Mouse (Mus musculus) liver, embryonic 12.5 days (tissue): Measurements from ENCODE around the gene Bmpr1b. TPM values are rescaled to one million over a fixed set of nuclear protein-coding genes. Genes with fewer than 3 reads are reported as not detected.
"Not testable (repeated sequence)": the region's sequence is repeated elsewhere in the genome, so short reads cannot be mapped to it uniquely, and the experiment has no call there.

Source experiments
- ATAC-seq: fragments of 200-750 bp; cut with Nextera tagmentation; 2 replicates; pipeline ENCODE4 v1.8.0; 2017; ENCODE audit warnings: moderate number of reproducible peaks, mild to moderate bottlenecking, moderate library complexity
- H3K27ac ChIP-seq: fragments of 300-500 bp; sonication (generic); 2 replicates; pipeline ENCODE4 v1.5.1; 2016; ENCODE audit warnings: mild to moderate bottlenecking
- H3K27me3 ChIP-seq: fragments of 300-500 bp; sonication (generic); replicated peaks from 2 replicates; pipeline ENCODE4 v1.6.1; 2016; ENCODE audit warnings: mild to moderate bottlenecking, moderate library complexity
- H3K36me3 ChIP-seq: fragments of 300-500 bp; sonication (generic); 2 replicates; pipeline ENCODE4 v1.6.1; 2016; ENCODE audit warnings: mild to moderate bottlenecking, moderate library complexity
- H3K4me1 ChIP-seq: fragments of 300-500 bp; sonication (generic); 2 replicates; pipeline ENCODE4 v1.6.1; 2016
- H3K4me2 ChIP-seq: fragments of 300-500 bp; sonication (generic); 2 replicates; pipeline ENCODE4 v1.6.1; 2016; ENCODE audit warnings: mild to moderate bottlenecking, moderate library complexity
- H3K4me3 ChIP-seq: fragments of 300-500 bp; sonication (generic); 2 replicates; pipeline ENCODE4 v1.5.1; 2016; ENCODE audit warnings: mild to moderate bottlenecking, moderate library complexity
- H3K9ac ChIP-seq: fragments of 300-500 bp; sonication (generic); 2 replicates; pipeline ENCODE4 v1.6.1; 2016; ENCODE audit warnings: mild to moderate bottlenecking, moderate library complexity
- H3K9me3 ChIP-seq: fragments of 300-500 bp; sonication (generic); replicated peaks from 2 replicates; pipeline ENCODE4 v1.6.1; 2016; ENCODE audit warnings: mild to moderate bottlenecking, moderate library complexity
- WGBS: fragments of 180-500 bp; shearing (Covaris S2); methylation state at CpG from one replicate; pipeline ENCODE4 v1.1.7; 2016; ENCODE audit not compliant: insufficient replicate concordance; 5-methylcytosine and 5-hydroxymethylcytosine counted together
- polyA plus RNA-seq: library from polyadenylated mRNA; unstranded; fragments of >200 nt; fragmentation: Nextera tagmentation; extraction: Ambion mirVana; gene quantifications from 2 replicates; pipeline ENCODE4 v1.2.1, GENCODE M21; 2016

Gene Bmpr1b
- polyA plus RNA-seq = 0.43 and 0.45 TPM in 2 replicates

DNA sequence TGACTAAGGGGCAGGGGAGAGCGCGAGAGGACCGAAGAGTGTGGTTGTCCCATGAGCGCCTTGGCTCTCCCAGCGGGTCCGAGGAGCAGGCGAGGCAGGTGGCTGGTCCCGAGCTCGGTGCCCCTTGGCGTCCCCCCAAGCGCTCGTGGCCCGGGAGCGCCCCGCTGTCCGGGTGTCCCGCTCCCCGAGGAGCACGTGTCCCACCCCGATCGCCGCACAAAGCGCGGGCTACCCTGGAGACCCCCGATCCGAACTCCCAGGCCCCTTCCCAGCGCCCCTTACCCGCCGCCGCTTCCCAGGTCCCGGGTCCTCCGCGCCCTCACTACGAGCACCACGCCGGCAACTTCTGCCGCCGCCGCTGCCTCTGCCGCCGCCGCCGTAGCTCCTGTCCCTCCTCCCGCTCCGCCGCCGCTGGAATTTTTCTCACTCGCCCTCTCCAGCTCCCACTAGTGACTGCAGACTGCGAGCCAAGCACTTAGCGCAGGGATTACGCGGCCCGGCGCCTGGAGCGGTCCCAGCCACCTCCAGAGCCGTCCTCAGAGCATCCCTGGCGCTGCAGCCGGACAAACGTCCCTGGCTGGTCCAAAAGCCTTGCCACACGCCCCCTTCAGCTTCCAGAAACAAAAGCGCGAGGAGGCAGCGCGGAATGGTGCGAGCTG lies at the start of gene Bmpr1b:
Bmpr1b (minus strand) TSS at position 563 of the 659 bp plus-strand sequence.
- Histone ChIP-seq H3K27me3 (peaks cover 50% of the 10 kb centered on the region), H3K4me1 (no peaks in the 10 kb centered on the region), H3K9me3 (no peaks in the 10 kb centered on the region), H3K27ac (no peak within 1 kb of the TSS), H3K4me2 (peak within 1 kb of the TSS; percentile 67), H3K9ac (no peak within 1 kb of the TSS), H3K36me3 (no peaks in the 10 kb centered on the region), H3K4me3 (peak within 1 kb of the TSS; percentile 43)
- WGBS = 3% methylated on average over 47 of the region's 65 CpGs
- peak; percentile 30; the same call in 1 of the 2 replicates for ATAC-seq

DNA sequence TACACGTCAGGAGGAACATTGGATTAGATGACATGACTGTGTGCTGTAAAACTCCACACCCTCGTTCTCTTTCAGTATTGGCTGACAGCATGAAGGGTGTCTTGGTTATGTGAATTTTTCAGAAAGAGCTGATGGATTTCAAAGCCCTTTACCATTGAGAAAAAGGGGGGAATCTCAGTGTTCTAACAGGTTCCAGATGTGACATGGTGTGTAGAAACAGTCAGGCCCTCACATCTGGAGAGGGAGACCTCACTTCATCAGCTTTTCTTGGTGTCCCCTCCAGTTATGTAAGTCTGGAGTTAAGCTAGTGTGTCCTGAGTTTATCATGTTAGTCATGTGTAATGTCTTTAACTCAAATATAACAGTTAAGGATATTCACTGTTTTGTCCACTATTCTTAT lies 43.6 kb upstream of the Bmpr1b start:
- Histone ChIP-seq H3K27ac (no peak overlapping the region), H3K9ac (no peak overlapping the region), H3K9me3 (no peaks in the 10 kb centered on the region), H3K4me1 (no peaks in the 10 kb centered on the region), H3K27me3 (no peaks in the 10 kb centered on the region), H3K36me3 (no peaks in the 10 kb centered on the region), H3K4me2 (no peak overlapping the region), H3K4me3 (no peak overlapping the region)
- WGBS = 59% methylated on average over 2 of the region's 2 CpGs
- no peak for ATAC-seq

DNA sequence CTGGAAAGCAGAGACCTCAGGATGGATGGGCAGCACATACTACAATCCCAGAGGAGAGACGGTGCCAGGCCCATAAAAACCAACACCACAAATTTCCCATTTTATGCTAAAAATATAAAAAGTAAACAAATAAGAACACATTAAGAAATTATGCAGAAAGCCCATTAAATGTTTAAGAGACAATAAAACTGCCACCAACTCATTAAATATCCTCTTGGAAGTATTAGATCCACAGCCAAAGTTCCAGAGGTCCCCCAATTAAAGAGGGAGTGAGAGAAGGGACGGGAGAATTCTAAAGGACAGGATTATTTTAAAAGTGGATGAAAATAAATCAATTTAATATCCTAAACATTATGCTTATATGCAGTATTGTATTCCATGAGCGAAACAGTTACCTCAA lies 43.0 kb upstream of the Bmpr1b start:
- WGBS = 47% methylated on average over 3 of the region's 3 CpGs
- Histone ChIP-seq H3K27ac (no peak overlapping the region), H3K27me3 (no peaks in the 10 kb centered on the region), H3K9me3 (no peaks in the 10 kb centered on the region), H3K36me3 (no peaks in the 10 kb centered on the region), H3K4me3 (no peak overlapping the region), H3K4me2 (no peak overlapping the region), H3K9ac (no peak overlapping the region), H3K4me1 (no peaks in the 10 kb centered on the region)
- no peak for ATAC-seq

DNA sequence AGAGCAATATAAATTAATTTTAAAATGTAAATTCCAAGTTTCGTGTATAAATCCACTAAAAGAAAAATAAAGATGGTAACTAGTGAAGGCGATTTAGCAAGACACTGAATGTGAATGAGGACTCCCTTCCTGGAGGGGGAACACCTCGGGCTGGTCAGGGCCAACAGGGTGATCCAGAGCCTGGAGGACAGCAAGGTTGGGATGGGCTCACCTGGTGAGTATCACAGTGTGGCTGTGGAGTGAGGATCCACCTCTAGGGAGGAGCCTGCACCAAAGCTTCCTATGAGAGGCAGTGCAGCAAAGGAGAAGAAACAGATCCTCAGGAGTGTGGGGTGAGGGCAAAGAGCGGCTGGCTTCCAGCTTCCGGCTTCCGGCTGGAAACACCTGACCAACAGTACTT lies 40.8 kb upstream of the Bmpr1b start:
- no peaks in the 10 kb centered on the region for H3K4me1 ChIP-seq
- no peaks in the 10 kb centered on the region for H3K27me3 ChIP-seq
- WGBS = 63% methylated on average over 6 of the region's 6 CpGs
- H3K9ac ChIP-seq = no peak overlapping the region
- H3K4me3 ChIP-seq = no peak overlapping the region
- H3K4me2 ChIP-seq = no peak overlapping the region
- no peak overlapping the region for H3K27ac ChIP-seq
- H3K36me3 ChIP-seq = no peaks in the 10 kb centered on the region
- no peaks in the 10 kb centered on the region for H3K9me3 ChIP-seq
- no peak for ATAC-seq

DNA sequence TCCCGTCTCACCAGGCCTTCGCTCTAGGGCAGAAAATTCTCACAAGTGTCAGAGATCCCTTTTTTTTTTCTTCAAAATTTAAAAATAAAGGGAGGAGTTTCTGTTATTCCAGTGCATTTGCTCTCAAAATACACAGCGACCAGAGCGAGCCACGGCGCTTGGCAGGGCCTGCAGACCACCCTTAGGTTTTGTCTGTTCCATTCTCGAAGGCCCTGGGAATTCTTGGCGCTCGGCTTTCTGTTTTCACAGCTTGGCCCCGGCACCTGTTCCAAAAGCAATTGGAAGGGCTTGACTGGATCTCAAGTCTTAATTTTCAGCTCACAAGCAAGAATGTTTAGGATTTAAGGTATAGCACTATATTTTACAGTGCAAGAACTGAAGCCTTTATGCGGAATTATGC lies 39.8 kb upstream of the Bmpr1b start:
- 78% methylated on average over 11 of the region's 11 CpGs for WGBS
- no peak for ATAC-seq
- H3K36me3 ChIP-seq = no peaks in the 10 kb centered on the region
- H3K4me1 ChIP-seq = no peaks in the 10 kb centered on the region
- H3K9ac ChIP-seq = no peak overlapping the region
- no peak overlapping the region for H3K4me3 ChIP-seq
- no peaks in the 10 kb centered on the region for H3K9me3 ChIP-seq
- no peaks in the 10 kb centered on the region for H3K27me3 ChIP-seq
- no peak overlapping the region for H3K27ac ChIP-seq
- no peak overlapping the region for H3K4me2 ChIP-seq

DNA sequence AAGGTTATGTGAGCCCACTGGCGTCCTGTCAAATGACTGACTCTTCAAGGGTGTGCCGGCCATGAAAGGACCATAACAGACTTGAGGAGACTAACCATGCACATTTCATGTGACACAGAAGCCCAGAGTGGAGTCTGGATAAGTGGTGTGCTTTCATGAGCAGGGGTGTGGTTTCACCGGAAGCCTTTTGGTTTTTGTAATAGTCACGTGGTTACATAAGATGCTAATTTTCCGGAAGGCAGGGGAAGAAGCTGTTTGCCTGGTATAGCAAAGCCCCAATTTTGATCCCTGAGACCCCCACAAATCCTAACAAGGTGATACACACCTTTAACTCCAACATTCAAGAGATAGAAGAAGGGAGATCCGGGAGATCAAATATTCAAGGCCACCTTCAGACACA lies 38.3 kb upstream of the Bmpr1b start:
- H3K27ac ChIP-seq = no peak overlapping the region
- no peaks in the 10 kb centered on the region for H3K4me1 ChIP-seq
- H3K4me2 ChIP-seq = no peak overlapping the region
- no peak overlapping the region for H3K4me3 ChIP-seq
- H3K9ac ChIP-seq = no peak overlapping the region
- no peaks in the 10 kb centered on the region for H3K9me3 ChIP-seq
- no peaks in the 10 kb centered on the region for H3K36me3 ChIP-seq
- ATAC-seq = no peak
- 72% methylated on average over 6 of the region's 6 CpGs for WGBS
- H3K27me3 ChIP-seq = no peaks in the 10 kb centered on the region

DNA sequence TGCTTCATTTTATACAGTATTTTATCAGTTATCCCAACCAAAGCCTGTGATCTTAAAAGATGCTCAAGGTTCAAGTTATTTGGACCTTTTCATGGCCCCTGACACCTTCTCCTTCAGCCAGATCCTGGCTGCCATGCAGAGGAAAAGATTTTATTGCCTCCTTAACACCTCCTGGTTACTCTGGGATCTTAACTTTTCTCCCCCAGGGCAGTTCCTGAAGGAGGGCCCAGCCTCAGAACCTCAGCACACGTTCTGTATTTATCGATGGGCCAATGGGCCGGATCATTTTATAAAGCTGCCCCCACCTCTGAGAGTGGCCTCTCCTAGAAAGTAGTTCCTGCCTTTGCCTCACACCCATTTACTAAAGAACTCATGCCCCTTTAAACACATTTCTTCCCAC lies 37.1 kb upstream of the Bmpr1b start:
- WGBS = 75% methylated on average over 3 of the region's 3 CpGs
- H3K4me2 ChIP-seq = no peak overlapping the region

DNA sequence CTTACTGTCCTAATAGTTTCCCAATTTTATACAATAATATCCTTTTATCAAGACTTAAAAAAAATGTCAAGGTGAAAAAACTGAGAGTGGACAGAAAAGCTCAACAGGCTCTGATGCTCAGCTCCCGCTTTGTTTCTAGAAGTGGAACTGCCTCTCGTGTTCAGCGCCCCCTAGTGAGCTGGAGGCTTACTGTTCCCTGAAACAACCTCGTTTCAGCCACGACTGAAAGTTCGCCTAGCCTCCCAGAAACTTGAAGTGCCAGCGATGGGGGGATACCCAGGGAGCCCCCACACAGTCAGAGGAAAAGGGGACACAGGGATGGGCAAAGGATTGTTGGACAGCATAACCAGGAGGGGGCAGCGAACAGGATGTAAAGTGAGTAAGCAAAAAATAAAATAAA lies 26.9 kb upstream of the Bmpr1b start:
- Histone ChIP-seq H3K4me2 (no peak overlapping the region), H3K36me3 (no peaks in the 10 kb centered on the region), H3K27ac (no peak overlapping the region), H3K9me3 (peaks cover 5% of the 10 kb centered on the region), H3K4me1 (no peaks in the 10 kb centered on the region), H3K4me3 (no peak overlapping the region), H3K27me3 (no peaks in the 10 kb centered on the region), H3K9ac (no peak overlapping the region)
- no peak for ATAC-seq
- WGBS = 73% methylated on average over 8 of the region's 8 CpGs

More for the DNA sequence above, 37.1 kb upstream of the Bmpr1b start:
- Histone ChIP-seq H3K4me1 (no peaks in the 10 kb centered on the region), H3K4me3 (no peak overlapping the region), H3K27ac (no peak overlapping the region), H3K27me3 (no peaks in the 10 kb centered on the region), H3K36me3 (no peaks in the 10 kb centered on the region), H3K9ac (no peak overlapping the region), H3K9me3 (no peaks in the 10 kb centered on the region)
- no peak for ATAC-seq

DNA sequence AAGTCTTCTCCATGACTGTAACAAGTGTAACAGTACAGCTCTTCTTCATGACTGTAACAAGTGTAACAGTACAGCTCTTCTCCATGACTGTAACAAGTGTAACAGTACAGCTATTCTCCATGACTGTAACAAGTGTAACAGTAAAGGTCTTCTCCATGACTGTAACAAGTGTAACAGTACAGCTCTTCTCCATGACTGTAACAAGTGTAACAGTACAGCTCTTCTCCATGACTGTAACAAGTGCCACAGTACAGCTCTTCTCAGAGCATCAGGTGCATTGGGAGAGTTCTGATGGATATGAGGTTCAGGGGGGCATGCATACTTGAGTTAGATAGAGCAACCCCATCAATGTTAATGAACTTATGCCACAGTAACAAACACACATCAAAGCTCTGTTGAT lies 22.4 kb upstream of the Bmpr1b start:
- ATAC-seq, H3K9ac ChIP-seq, H3K4me2 ChIP-seq, H3K27me3 ChIP-seq, H3K4me3 ChIP-seq, H3K4me1 ChIP-seq, H3K36me3 ChIP-seq, H3K27ac ChIP-seq, H3K9me3 ChIP-seq: not testable (repeated sequence)

DNA sequence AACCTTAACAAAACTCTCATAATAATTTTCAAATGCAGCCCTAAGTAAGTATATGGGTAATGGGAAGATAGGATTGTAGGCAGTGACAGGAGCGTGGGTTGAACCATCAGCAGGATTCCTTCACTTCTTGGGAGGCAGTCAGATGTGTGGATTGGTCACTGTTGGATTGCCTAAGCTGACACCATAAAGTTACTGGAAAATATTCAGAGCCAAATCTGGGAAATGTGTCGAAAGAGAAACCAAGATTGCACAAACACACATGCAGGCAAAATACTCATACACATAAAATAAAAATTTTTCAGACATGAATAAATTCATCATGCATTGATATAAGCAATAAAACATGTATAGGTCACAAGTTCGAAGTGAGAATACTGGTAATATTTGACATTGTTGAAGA lies 17.3 kb upstream of the Bmpr1b start:
- Histone ChIP-seq H3K9me3 (peaks cover 2% of the 10 kb centered on the region), H3K4me2 (no peak overlapping the region), H3K27ac (no peak overlapping the region), H3K4me3 (no peak overlapping the region), H3K4me1 (no peaks in the 10 kb centered on the region), H3K9ac (no peak overlapping the region), H3K27me3 (no peaks in the 10 kb centered on the region), H3K36me3 (no peaks in the 10 kb centered on the region)
- ATAC-seq = no peak
- WGBS = 63% methylated on average over 3 of the region's 3 CpGs

DNA sequence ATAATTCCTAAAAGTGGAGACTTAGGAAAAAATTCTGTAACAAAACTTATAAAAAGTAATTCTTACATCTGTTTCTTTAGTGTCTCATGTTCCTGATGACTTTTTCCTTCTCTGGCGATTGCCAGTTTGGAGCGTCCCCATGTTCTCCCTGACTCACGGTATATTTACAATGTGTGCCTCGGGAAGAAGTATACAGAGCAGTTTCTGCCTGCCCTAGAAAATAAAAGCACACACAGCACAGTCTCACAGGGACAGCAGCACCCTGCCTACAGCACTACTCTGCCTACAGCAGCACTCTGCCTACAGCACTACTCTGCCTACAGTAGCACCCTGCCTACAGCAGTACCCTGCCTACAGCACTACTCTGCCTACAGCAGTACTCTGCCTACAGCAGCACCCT lies 4.8 kb upstream of the Bmpr1b start:
- no peak for ATAC-seq
- no peaks in the 10 kb centered on the region for H3K9me3 ChIP-seq
- no peaks in the 10 kb centered on the region for H3K36me3 ChIP-seq
- H3K9ac ChIP-seq = no peak overlapping the region
- WGBS = 68% methylated on average over 4 of the region's 4 CpGs
- no peak overlapping the region for H3K27ac ChIP-seq
- no peak overlapping the region for H3K4me3 ChIP-seq
- no peaks in the 10 kb centered on the region for H3K4me1 ChIP-seq
- peaks cover 29% of the 10 kb centered on the region for H3K27me3 ChIP-seq
- no peak overlapping the region for H3K4me2 ChIP-seq

DNA sequence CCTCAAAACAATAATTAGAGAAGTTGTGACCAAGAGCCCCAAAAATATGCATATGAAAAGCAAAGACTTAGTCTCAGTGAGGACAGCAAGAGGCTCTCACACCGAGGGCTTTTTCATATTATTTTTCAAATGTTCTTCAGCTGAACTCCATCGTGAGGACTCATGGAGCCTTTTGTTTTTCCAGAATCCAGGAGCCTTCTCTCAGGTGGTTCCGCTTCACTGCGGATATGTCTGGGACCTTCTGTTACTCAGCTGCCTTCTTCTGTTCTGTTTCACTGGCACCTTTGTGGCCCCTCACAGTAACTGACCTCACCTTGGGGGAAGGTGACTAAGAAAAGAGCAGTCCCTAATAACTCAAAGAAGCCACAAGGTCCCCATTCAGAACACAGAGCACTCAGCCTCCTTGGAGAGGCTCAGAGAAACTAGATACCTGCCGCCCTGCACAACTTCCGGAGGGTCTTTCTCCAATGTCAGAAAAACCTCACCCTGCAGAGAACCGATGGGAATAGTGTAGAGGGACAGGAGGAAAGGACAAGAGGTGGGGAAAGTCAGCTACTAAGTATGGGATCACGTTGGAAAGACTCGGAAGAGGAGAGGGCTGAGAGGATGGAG lies 868 bp downstream of the Bmpr1b start:
- Histone ChIP-seq H3K4me1 (no peaks in the 10 kb centered on the region), H3K27ac (no peak overlapping the region), H3K4me2 (peak overlapping the region; percentile 67), H3K9me3 (no peaks in the 10 kb centered on the region), H3K36me3 (no peaks in the 10 kb centered on the region), H3K27me3 (peaks cover 50% of the 10 kb centered on the region), H3K4me3 (peak overlapping the region; percentile 43), H3K9ac (no peak overlapping the region)
- ATAC-seq = 0 out of 2 replicates have a peak, but pooled peaks have one; percentile 15
- 17% methylated on average over 9 of the region's 9 CpGs for WGBS

DNA sequence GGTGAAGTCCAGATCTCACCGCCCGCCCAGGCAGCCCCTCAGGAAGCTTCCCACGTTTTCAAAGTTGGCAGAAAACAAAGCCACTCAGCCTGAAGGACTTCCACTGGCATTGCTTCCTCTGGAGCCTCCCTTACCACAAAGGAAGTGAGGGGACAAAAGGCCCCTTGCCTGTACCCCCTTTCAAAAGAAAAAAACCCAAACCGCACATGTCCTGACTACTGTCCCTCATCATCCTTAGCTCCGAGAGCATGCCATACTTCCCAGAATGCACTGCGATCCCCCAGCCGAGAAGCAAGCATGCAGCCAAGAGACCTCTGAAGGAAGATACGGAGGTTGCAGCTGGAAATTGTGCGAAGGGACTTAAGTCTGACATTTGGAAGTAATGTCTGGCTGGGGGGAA lies 4.2 kb downstream of the Bmpr1b start:
- no peak for ATAC-seq
- Histone ChIP-seq H3K27ac (no peak overlapping the region), H3K4me1 (no peaks in the 10 kb centered on the region), H3K27me3 (peaks cover 30% of the 10 kb centered on the region), H3K4me2 (no peak overlapping the region), H3K36me3 (no peaks in the 10 kb centered on the region), H3K9ac (no peak overlapping the region), H3K9me3 (no peaks in the 10 kb centered on the region), H3K4me3 (no peak overlapping the region)
- 29% methylated on average over 9 of the region's 9 CpGs for WGBS
